Mouse (Mus musculus) brain, embryonic 14.5 days (tissue): ENCODE measurements around the gene Nckap5.

ENCODE experiments used
- CTCF ChIP-seq: fragments of 200-500 bp; IDR thresholded peaks from 2 replicates; pipeline ENCODE4 v1.5.1; 2012; ENCODE audit warnings: inconsistent platforms, mild to moderate bottlenecking, moderate library complexity, borderline replicate concordance; ENCODE audit not compliant: insufficient read depth, insufficient read length; ENCODE audit errors: extremely low read depth
- POLR2A ChIP-seq: fragments of 200-500 bp; IDR thresholded peaks from 2 replicates; pipeline ENCODE4 v1.6.1; 2012; ENCODE audit warnings: mild to moderate bottlenecking, inconsistent platforms, borderline replicate concordance; ENCODE audit not compliant: poor library complexity, insufficient read depth, insufficient read length, severe bottlenecking; ENCODE audit errors: extremely low read depth

- TF ChIP-seq POLR2A (no peak), CTCF (no peak)
Observed at GRCm38 (mm10) chr1:126802405-126802804, 28.2 kb downstream of the Nckap5 start.
